Mouse (Mus musculus) cortical plate, adult 2 months (tissue): Measurements from ENCODE around the gene Tctex1d1. TPM values are rescaled to one million over a fixed set of nuclear protein-coding genes. Genes with fewer than 3 reads are reported as not detected.

ENCODE experiments used
- H3K27ac ChIP-seq: fragments of 200-500 bp; 2 replicates; pipeline ENCODE4 v1.5.1; 2012; ENCODE audit warnings: low read length, control low read depth, inconsistent platforms; ENCODE audit not compliant: insufficient read depth
- H3K4me1 ChIP-seq: fragments of 200-500 bp; 2 replicates; pipeline ENCODE4 v1.6.1; 2011; ENCODE audit warnings: low read length; ENCODE audit not compliant: control insufficient read depth, insufficient read depth
- H3K4me3 ChIP-seq: fragments of 200-500 bp; 2 replicates; pipeline ENCODE4 v1.5.1; 2011; ENCODE audit warnings: mild to moderate bottlenecking, low read length, control low read depth; ENCODE audit not compliant: insufficient read depth
- CTCF ChIP-seq: fragments of 200-500 bp; IDR thresholded peaks from 2 replicates; pipeline ENCODE4 v1.5.1; 2011; ENCODE audit warnings: mild to moderate bottlenecking, control low read depth, low read length; ENCODE audit not compliant: insufficient read depth; ENCODE audit errors: extremely low read depth
- POLR2A ChIP-seq: fragments of 200-500 bp; IDR thresholded peaks from 2 replicates; pipeline ENCODE4 v1.6.1; 2011; ENCODE audit warnings: mild to moderate bottlenecking, low read length, control low read depth; ENCODE audit not compliant: insufficient read depth; ENCODE audit errors: extremely low read depth
- polyA plus RNA-seq: library from polyadenylated mRNA; depleted of rRNA; stranded (reverse); fragments of >200 nt; gene quantifications from 2 replicates; pipeline ENCODE4 v1.2.3, GENCODE M21; 2012

Gene Tctex1d1
- polyA plus RNA-seq, 1 experiment = 0.63 TPM

DNA sequence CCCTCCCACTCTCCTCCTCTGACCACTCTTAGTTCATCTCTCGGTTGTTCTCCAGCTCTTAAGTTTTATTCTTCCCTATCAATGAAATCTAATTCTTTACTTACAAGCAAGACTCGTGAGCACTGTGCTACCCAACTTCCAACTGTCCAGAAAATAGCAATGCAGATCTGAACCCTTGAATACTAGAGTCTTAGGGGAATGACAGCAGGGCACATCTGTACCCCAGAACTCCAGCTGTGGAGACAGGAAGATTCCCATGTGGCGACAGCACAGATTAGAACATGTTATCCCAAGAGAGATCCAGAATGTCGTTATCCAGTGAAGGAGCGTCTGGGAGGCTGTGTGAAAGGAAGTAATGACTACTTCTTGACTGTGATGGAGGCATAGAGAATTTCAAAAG lies 27.9 kb downstream of the Tctex1d1 start:
- Histone ChIP-seq H3K27ac (no peak overlapping the region), H3K4me1 (no peaks in the 10 kb centered on the region), H3K4me3 (no peak overlapping the region)
- TF ChIP-seq CTCF (no peak), POLR2A (no peak)

GRCm38 (mm10) chr4:103006943-103007418 lies 28.6 kb downstream of the Tctex1d1 start:
- no peak overlapping the region for H3K4me3 ChIP-seq
- H3K4me1 ChIP-seq = no peaks in the 10 kb centered on the region
- H3K27ac ChIP-seq = no peak overlapping the region
- TF ChIP-seq POLR2A (no peak), CTCF (no peak)

DNA sequence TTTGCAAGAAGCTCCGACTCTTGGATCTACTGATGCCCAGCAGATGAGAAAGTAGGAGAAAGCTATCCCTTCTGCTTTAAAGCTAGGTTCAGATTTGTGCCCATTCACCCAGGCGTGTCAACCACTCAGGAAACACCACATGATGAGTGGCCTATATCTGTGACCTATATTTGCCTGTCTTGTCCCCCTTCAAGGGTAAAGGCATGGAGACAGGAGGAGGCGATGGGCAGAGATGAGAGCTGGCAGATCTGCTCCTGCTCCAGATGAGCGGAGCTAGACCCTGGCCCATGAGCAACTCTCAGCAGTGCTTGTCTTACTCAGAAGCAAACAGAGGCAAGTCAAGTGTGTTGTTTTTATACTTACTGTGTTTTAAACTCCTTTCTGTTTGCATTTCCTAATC lies 32.3 kb downstream of the Tctex1d1 start:
- Histone ChIP-seq H3K27ac (no peak overlapping the region), H3K4me1 (peaks cover 1% of the 10 kb centered on the region; the same call in 1 of the 2 replicates), H3K4me3 (no peak overlapping the region)
- TF ChIP-seq CTCF (no peak), POLR2A (no peak)

DNA sequence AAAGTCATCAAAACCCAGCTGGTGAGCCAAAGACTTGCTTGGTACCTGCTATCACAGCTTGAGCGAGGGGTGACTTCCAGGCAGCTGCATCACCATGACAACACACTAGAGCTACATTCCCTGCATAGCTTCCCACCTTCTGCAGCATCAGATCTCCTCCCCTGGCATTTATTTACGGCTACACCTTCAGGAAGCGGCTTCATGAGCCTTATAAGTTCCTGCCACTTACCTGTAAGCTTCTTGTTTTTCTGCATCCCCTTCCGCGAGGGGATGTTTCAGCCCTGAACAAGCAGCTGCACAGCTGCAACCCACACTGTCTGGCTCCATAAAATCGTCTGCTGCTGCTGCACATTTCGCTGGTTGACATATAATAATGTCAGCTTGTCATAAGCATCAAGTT lies 33.4 kb downstream of the Tctex1d1 start:
- H3K4me3 ChIP-seq = no peak overlapping the region
- peaks cover 1% of the 10 kb centered on the region; the same call in 1 of the 2 replicates for H3K4me1 ChIP-seq
- no peak overlapping the region for H3K27ac ChIP-seq
- TF ChIP-seq POLR2A (no peak), CTCF (no peak)

- TF ChIP-seq CTCF = no peak
- no peak for TF ChIP-seq POLR2A
- H3K4me3 ChIP-seq = no peak overlapping the region
- no peak overlapping the region for H3K27ac ChIP-seq
- H3K4me1 ChIP-seq = peaks cover 1% of the 10 kb centered on the region; the same call in 1 of the 2 replicates
Observed at GRCm38 (mm10) chr4:103013490-103013889, 35.1 kb downstream of the Tctex1d1 start.

DNA sequence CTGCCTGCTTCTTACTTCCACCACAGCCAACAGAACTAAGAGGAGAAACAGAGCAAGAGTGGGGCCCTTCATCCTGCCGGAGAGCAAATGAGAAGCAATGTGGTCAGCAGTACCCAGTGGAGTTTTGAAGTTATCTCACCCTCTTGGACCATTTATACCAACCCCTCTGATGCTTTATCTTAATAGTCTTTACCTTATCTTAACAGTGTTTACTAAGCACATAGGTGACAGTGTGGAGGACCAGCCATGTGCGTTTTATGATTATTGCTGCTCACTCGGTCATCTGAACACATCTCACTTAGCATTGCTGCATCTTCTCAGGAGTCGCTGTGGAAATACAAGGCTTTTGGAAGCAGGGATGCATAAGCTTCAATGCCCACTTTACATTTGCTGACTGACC lies 48.2 kb downstream of the Tctex1d1 start, which contains the start of gene Insl5:
Gene Insl5 (minus strand): TSS at position 222 of the 400 bp plus-strand sequence.
- Histone ChIP-seq H3K4me3 (no peak within 1 kb of the TSS), H3K27ac (no peak within 1 kb of the TSS), H3K4me1 (no peaks in the 10 kb centered on the region)
- TF ChIP-seq CTCF = no peak
- TF ChIP-seq POLR2A = no peak

GRCm38 (mm10) chr4:103027745-103028144 lies 49.3 kb downstream of the Tctex1d1 start:
- Histone ChIP-seq H3K27ac (no peak overlapping the region), H3K4me1 (no peaks in the 10 kb centered on the region), H3K4me3 (no peak overlapping the region)
- TF ChIP-seq CTCF (no peak), POLR2A (no peak)

- H3K4me1 ChIP-seq = no peaks in the 10 kb centered on the region
- no peak overlapping the region for H3K4me3 ChIP-seq
- no peak overlapping the region for H3K27ac ChIP-seq
- TF ChIP-seq POLR2A (no peak), CTCF (no peak)
Observed at GRCm38 (mm10) chr4:103028177-103029088, 50.0 kb downstream of the Tctex1d1 start.

DNA sequence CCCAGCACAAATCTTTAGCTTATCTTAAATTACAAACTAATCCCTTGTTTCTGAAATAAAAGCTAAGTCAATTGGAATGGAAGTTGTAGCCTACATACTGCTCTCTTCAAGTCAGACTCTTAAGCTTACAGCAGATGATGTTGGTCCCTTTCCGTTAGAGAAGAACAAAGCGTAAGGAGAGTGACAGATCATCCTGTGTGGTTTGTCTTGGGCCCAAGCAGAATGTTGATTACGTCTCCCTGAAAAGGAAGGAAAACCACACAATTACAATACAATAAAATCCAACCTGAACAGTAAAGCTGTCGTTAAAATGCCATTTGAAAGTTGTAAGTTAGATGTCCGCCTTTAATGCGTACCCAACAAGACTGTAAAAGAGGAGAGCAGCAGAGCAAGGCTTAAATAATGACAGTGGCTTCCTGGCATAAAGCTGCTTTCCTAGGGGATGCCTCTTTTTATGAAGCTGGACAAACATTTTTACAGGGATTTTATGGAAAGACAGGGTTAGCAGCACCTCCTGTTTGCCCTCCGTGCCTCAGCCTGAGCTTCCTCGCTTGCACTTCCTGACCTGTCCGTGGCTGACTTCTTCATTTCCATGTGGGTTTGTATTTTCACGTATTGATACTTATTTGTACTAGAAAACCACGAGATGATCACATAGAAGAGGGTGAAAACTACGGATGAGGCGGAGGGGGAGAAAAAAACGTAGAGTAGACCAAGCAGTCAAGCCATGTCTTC lies 60.9 kb downstream of the Tctex1d1 start:
- H3K4me1 ChIP-seq = no peaks in the 10 kb centered on the region
- no peak overlapping the region for H3K4me3 ChIP-seq
- no peak overlapping the region for H3K27ac ChIP-seq
- no peak for TF ChIP-seq CTCF
- no peak for TF ChIP-seq POLR2A

- TF ChIP-seq CTCF (no peak), POLR2A (no peak)
- no peaks in the 10 kb centered on the region for H3K4me1 ChIP-seq
- H3K4me3 ChIP-seq = no peak overlapping the region
- H3K27ac ChIP-seq = no peak overlapping the region
Observed at GRCm38 (mm10) chr4:103039838-103040191, 61.4 kb downstream of the Tctex1d1 start.
